Mouse (Mus musculus) erythroid progenitor cell, adult 5-6 weeks (primary cell): ENCODE measurements at regions not wholly inside any gene's neighbourhood (a gene's known extent, or its start where the extent isn't known, plus 50 kb on each side); places are given as distances from the start of the nearest gene placed in this dataset.

ENCODE experiments used
- ATAC-seq: replicated peaks from 2 replicates; pipeline ENCODE4 v1.8.0; 2016; ENCODE audit warnings: moderate number of reproducible peaks, mild to moderate bottlenecking, moderate TSS enrichment, inconsistent platforms; ENCODE audit not compliant: poor library complexity, low FRiP score, severe bottlenecking

DNA sequence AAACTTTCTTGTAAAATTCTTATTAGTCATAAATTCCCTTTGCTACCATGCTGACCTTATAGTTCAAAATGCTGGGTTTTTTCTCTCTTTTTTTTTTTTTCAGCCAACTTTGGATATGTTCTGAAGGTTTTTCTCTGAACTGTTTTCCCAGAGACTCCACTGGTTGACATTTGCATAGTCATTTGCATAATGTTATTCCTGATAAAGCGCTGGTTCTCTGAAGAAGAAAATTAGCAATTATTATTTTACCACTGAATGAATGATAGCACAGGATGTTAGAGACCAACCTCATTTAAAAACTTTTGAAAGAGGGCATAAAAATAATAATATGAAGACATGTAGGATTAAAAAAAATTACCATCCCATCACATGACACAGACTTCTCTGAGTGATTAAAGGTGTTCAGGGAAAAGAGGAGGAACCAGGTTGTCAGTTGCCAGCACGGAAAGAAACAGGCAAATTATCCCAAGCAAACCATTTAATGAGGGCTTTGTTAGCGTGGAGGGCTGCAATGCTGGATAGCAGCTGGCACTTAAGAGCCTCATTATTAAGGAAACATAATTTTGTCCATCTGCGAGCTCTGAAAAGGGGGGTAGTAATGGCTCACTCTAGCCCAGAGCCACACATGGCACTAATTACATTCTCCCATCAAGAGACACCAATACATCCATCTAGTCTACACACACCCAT, 171.9 kb upstream of the Nabp1 start:
- ATAC-seq: no peak

DNA sequence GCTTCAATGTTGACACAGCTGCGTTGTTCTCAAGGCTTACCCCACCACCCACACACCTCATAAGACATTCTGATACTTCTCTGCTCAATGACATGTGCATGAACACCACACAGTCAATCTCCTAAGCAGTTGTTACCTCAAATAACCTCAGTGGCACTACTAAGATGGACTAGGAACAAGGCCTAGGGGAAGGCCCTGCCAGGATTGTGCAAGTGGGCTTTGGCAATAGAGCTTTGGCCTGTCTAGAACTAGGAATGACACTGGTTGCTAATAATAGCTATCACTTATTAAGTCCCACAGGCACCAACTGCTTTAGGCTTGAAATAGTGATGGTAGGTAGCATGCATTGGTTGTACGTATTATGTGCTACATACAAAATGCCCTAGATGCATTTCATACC, 169.7 kb upstream of the Nabp1 start:
- no peak for ATAC-seq

DNA sequence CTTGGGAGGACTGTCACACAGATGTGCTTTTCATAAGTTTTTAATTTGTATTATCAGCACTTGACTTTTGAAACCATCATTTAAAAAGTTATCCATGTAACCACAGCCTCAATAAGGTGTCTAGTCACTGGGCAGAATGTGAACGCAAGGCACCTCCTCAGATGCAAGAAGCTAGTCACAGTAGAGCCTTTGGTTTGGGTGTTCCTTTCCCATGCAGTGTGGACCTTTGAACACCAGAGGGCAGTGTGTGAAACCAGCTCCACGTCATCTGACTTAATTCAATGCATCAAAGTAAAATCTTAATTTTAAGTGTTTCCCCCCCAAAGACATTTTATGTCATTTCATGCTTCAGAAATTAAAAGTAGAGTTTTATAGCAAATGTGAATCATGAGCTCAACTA, 166.2 kb upstream of the Nabp1 start:
- no peak for ATAC-seq

DNA sequence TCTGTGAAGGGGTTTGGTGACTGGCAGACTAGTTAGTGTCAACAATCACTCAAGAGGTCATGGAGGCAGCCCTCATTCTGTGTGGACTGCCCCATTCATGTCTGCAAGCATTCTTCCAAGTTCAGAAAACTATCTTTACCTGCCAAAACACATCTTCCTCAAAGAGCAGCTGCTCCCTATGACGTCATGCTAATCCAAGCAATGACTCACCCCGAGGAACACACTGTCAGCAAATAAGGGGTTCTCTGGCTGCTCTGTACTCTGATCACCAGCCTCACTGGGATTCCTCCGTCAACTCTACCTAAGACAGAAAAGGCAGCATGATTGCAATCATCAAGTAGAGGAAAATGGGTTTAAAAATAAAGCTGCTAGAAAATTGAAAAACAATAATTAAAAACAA, 165.4 kb upstream of the Nabp1 start:
- no peak for ATAC-seq

DNA sequence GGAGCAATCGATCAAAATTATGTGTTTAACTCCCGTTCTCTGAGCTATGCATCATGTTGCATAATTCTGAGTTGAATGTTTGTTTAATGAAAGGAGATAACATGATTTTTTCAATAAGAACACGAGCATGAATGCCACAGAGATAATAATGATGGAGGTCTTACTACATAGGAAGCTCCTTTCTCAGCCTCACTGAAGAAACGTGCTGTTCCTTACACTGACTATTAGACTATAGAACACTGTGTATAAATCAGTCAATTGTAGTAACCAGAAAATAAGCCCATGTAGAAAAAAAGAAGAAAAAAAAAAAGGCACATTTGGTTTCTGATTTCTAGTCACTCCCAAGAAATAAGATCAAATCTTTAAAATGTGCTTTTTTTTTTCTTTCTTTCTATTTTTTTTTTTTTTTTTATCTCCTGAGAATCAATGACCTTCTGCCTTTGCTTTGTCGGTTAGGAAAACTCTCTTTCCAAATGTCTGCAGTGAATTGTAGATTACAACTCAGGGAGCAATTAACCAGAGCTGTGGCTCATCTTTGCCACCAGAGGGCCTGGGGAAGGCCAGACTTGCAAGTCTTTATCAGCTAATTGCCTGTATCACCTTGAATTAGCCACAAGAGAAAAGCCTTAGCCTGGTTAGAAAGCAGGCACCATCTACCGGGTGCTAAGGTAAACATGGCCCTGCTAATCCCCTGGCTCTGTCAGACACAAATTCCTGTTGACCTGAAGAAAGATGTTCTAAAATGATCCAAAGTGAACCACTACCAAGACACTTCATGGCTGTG, 160.5 kb upstream of the Nabp1 start:
- ATAC-seq: no peak

DNA sequence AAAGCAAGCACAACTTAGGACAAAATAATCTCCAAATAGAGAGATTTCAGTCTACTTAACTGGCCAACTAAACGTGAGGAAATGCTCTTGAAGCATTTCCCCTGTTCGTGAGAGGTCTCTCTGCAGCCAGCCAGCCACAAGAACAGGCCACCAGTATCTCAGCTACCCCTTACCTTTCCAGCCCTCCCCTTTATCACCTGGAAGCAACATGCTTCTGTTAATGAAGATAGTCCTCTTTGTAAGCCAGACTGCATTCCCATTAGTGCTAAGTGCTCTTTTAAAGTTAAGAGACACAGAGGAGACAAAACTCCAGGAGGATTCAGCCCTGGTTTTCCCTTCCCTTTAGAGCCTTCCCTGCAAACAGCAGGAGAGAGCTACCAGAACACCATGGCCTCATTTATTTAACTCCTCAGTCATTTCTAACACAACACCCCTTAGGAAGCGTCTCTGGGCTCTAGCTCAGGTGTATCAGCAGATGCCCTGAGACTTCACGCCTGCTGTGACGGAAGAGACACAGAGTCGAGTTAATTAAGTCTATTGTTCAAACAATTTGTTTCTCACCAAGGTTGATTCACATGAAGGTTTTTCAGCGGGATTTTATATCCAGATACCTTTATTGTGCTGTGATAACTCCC, 157.8 kb upstream of the Nabp1 start:
- ATAC-seq: no peak

DNA sequence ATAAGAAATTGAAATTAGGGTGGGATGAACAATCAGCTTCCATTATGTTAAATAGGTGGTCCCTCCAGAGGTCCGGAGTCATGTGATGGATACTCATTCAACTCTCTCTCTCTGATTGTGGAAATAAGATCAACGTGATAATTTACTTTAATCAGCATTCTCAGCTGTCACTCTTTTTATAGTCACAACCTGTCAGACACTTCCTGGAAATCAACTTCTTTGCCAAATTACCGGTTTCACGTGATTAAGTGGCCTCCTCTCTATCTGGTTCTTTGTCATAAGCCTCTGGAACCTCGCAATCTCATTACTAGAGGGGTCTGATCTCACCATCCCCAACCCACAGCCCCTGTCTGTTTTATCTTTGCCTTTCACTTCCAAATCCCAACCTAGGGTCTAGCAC, 155.6 kb upstream of the Nabp1 start:
- ATAC-seq: no peak

DNA sequence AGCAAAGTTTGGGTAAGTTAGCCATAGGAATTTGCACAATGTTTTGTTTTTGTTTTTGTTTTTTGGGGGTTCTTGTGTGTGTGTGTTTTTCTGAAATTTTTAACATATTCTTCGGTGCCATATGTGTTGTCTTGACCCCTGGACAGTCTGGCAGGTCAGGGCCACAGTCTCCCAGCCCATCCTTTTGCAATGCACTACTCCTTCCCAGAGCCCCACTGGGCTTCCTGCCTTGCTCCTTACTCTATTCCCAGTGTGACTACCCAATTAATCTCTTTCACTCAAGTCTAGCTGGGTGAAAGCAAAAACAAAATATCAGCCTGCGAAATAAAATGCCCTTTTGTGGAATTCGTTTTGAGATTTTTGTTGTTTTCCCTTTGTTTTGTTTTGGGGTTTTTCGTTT, 154.6 kb upstream of the Nabp1 start:
- no peak for ATAC-seq

DNA sequence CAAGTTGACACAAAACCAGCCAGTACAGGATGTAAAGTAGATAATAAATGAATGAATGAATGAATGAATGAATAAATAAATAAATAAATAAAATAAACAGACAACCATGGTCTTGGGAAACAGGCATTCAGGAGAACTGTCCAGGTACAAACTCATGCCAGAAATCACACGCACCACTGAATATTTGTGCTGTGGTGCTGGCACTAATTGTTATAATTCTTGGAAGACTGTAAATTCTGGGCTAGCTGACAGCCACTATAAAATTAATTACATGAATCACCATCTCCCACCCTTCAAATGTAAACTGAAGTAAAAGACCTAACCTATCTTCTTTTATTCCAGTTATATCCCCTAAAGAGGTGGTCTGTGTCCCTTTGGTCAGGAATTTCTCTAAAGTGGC, 151.6 kb upstream of the Nabp1 start:
- no peak for ATAC-seq

DNA sequence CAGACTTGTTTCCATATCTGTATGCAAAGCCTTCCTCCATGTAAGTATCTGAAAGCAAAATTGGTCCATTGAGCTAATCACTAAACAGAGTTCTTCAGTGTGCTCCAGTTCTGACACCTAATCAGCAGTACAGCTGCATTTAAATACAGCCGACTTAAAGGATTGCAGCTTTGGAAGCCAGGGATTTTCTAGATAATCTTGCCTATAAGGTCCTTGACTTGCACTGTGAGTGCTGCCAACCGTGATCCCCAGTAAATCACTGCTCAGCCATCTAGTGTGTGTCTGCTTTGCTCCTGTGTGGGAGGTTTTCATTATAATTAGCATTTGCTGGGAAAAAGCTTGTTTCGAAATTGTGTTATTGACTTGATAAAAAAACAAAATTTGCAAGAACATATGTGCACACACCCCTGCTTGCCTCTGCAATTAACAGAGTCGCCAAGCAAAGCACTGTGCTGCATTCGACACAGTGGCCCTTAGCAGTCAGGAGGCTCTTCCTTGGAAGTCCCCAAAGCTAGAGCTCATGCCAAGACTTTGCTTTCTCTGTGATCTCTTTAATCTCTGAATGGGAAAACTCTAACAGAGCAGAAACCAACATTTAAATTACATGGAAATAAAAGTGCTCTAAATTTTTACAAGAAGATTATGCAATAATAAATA, 150.0 kb upstream of the Nabp1 start:
- no peak for ATAC-seq

DNA sequence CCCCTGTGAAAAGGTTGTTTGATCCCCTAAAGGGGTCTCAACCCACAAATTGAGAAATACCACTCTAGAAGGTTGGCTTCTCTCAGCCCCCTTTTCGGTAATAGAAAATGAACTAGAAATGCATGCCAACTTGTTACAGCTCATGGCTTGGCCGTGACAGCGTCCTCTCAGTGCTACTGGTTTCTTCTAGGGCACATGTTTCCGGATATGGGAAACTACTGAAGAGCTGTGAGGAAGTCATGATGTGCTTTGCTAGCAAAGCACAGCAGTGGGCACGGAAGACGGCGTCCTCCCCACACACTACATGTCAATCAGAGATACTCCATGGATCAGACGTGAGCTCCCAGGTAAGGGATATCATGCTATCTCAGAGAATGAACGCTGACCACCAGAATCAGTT, 148.1 kb upstream of the Nabp1 start:
- ATAC-seq: no peak

DNA sequence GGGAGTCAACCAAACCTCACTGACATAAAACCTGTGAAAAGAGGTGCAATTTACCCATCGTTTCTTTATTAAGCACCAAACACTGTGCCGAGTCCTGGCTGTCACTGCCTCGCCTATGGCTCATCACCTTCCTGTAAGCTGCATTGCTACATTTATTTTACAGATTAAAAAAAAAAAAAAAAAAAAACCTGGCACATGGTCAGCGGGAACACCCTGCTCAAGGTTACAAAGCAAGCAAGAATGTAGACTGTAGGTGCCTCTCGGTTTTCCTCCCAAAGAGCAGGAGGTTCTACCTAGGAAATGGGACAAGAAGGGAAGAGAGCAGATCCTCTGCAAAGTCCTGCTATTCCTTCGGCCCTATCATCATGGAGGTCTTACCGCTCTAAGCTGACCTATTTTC, 146.9 kb upstream of the Nabp1 start:
- ATAC-seq: no peak

DNA sequence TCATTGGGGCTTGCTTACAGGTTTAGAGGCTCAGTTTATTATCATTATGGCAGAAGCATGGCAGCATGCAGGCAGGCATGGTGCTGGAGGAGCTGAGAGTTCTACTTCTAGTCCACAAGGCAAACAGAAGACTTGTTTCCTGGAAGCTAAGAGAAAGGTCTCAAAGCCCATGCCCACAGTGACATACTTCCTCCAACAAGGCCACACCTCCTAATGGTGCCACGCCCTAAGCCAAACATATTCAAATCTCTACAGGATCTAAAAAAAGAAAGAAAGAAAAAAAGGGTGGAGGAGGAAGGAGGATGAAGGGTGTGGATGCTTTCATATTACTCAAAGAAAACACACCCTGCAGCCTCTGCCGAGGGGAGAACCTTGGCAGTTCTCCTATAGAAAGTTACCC, 146.3 kb upstream of the Nabp1 start:
- no peak for ATAC-seq

DNA sequence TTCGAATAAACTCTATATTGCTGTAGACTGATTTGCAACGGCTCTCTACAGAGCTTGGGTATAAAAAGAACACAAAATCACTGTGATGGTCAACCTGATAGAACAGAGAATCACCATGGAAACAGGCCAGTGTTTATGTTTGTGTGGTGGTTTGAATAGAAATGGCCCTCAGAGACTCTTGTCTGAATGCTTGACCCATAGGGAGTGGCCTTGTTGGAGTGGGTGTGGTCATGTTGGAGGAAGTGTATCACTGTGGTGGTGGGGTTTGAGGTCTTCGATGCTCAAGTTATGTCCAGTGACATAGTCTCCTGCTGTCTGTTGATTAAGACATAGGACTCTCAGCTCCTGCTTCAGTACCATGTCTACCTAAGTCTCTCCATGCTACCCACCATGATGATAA, 144.8 kb upstream of the Nabp1 start:
- no peak for ATAC-seq

DNA sequence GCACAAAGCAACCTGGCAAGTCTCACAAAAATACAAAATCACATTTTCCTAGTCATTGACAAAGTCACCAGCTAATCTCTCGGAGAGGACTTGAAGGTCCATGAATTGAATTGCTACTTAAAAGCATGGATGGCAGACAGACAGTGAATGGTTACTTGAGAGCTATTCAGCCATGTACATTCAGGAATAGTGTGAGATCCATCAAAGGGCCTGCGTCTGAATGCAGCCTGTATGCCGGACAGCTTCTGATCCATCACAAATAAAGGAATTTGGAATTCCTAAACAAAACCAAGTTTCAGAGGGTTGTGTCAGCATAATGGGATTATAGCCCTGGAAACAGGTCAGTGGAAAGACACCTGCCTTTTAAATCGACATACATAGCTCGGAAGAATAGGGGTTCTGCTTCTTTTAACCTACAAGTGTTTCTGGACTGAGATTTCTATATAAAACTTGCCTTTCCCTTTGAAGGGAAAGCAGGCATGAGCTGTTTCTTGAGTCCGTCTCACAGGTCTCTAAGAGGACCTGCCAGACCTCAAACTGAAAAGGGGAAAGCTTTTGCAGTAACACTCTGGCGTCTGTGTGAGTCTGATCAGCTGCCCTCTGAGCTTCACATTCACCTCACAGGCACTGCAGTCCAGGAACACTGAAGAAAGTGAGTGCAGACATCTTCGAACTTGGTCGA, 144.1 kb upstream of the Nabp1 start:
- ATAC-seq: no peak

DNA sequence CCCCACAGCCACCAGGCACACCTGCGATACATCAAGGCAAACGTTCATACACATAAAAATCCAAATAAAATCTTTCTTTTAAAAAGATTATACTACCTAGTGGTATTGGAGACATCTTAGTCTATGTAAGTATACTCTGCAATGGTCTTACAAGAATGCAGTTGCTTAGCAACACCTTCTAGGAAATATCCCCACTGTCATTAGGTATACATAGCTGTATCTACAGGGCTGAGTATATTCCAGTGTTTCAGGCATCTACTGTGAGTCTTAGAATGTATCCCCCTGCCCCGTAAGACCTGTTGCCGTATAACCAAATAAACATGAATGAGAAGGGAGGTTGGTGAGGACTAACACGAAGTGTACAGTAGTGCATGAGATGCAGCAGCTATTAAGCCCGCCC, 142.8 kb upstream of the Nabp1 start:
- no peak for ATAC-seq

DNA sequence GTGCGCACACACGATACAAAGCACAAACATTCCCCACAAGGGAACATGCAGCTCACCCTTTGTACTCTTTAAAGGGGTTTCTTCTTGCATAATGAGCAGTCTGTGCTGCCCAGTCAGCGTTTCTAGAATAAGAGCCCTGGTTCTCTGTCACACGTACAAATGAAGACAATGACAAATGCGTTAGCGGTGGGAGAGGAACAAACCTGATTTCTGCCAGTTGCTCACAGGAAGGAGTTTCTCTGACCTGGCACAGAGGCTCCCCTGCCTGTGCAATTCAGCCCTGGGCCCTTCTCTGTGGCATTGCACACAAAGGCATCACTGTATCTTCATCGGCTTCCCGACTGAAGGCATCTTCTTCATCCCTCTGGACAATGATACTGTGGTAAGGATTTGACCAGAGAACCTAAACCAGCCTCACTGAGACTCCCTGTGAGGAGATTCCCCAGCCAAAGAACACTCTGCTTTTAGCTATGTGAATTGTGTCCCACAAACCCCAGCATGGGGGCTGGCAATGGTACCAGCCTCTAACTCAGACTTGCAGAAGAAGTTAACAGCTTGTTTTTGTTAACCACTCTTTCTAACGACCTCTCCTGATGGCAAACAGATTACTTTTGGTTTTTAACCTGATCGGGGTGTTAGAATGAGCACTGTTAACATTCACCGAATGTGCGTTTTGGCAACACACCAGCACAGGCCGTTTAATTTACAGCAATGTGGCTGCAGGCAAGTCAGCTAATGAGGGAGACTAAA, 139.5 kb upstream of the Nabp1 start:
- no peak for ATAC-seq

DNA sequence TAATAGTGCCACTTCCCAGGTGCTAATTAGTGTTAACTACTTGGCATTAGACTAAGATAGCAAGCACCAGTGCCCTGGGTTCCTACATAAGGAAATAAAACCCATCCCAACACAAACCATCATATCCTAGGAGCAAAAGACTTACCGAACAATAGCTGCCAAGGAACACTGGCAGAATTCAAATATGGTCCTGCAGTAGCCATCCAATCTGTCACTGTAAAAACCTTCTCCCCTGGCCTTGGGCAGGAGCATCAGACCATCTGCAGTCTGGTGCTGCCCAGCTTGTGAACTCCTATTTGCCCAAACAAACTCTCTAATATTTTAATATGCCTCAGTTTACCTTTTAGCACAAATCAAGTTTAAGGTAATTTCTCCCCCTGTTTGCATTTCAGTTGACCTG, 137.9 kb upstream of the Nabp1 start:
- ATAC-seq: no peak

DNA sequence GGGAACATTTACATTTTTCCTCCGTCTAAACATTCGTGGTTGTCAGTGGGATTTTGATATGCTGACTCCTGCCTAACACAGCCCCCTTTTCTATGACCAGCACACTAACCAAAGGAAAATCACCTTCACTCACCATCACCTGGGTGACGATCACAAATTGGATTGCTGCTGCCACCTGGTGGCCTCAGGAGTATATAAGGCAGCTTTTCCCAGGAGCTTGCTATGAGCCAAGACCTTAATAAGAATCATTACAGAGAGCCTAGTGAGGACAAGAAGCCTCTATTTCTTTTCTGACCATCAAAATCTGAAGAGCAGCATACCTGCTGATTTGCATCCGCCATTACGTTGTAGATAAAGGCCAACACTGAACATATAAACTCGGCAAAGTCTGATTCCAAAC, 137.3 kb upstream of the Nabp1 start:
- ATAC-seq: no peak

DNA sequence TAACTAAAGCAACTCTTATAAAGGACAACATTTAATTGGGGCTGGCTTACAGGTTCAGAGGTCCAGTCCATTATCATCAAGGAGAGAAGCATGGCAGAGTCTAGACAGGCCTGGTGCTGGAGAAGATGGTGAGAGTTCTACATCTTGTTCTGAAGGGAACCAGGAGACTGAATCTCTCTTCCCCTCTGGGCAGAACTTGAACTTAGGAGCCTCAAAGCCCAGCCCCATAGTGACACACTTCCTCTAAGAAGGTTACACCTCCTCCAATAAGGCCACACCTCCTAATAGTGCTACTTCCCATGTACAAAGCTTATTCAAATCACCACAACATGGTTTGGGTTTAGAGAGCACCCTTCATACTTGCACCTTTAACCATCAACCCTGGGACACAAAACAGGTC, 136.5 kb upstream of the Nabp1 start:
- ATAC-seq: no peak
